In the genomic region with DNA sequence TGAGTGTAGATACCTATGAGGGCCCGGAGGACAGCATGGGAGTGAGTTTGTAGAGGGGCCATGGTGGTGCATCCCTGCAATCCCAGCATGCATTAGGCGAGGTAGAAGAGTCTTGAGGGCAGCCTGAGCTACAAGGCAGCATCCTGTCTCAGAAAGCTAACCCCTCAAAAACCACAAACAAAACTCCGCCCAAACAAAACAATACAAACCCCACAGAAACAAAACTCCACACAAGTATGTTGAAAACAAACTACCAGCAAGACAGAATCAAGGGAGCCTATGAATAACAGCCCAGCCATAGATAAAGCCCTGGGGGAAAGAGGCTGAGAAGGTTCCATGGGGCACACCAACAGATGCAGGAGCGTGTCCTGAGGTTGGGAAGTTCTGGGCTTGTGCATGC, we compare ENCODE assay signal across 9 mouse cellular contexts. TPM values are rescaled to one million over a fixed set of nuclear protein-coding genes. Genes with fewer than 3 reads are reported as not detected.
DNase-seq lines count a peak whose midpoint lies in the region; ATAC-seq and TF ChIP-seq lines count a peak whose summit lies in the region.
"Had no signal": no experiment of that assay in that cellular context is flagged by ENCODE, and none has a peak within 500 bp of the region (broad histone marks: within the 10 kb centered on the region; RNA-seq: fewer than 3 reads in every experiment).

No protein-coding gene starts in this region.

- no peak for ATAC-seq in heart, embryonic 16.5 days (replicated peaks; ENCODE audit: extremely low read depth, insufficient read depth, low FRiP score)
- ATAC-seq in stomach, postnatal 0 days (ENCODE audit: low FRiP score, low TSS enrichment) = no peak

- no peak for TF ChIP-seq EP300 in stomach, postnatal 0 days (optimal IDR thresholded peaks at IDR 0.05)

- no peaks in the 10 kb centered on the region for H3K9me3 ChIP-seq in heart, embryonic 16.5 days (replicated peaks; ENCODE audit: control insufficient read depth, low read length)
- H3K9me3 ChIP-seq in limb, embryonic 10.5 days (replicated peaks) = no peaks in the 10 kb centered on the region
- no peaks in the 10 kb centered on the region for H3K9me3 ChIP-seq in stomach, postnatal 0 days (ENCODE audit: control insufficient read depth, low read length)
- H3K9me3 ChIP-seq: hindbrain, embryonic 15.5 days had no signal

- H3K4me2 ChIP-seq in heart, embryonic 16.5 days (ENCODE audit: low read depth, low read length) = peak overlapping the region; percentile 54
- H3K4me2 ChIP-seq in stomach, postnatal 0 days (replicated peaks; ENCODE audit: low read depth) = peak overlapping the region; percentile 69

- H3K36me3 ChIP-seq in heart, embryonic 16.5 days (ENCODE audit: control insufficient read depth, insufficient read depth) = no peaks in the 10 kb centered on the region
- no peaks in the 10 kb centered on the region for H3K36me3 ChIP-seq in limb, embryonic 10.5 days
- H3K36me3 ChIP-seq in stomach, postnatal 0 days (ENCODE audit: control insufficient read depth, insufficient read depth, low read length) = no peaks in the 10 kb centered on the region
- H3K36me3 ChIP-seq: hindbrain, embryonic 15.5 days had no signal

- no peak for DNase-seq in heart, adult 9 months (ENCODE audit: low spot score in 2 of 2)
- peak; percentile 61 for DNase-seq in thymus, postnatal 0 days (ENCODE audit: low spot score)
- no peak for DNase-seq in thymus, postnatal 4 days
- DNase-seq in limb, embryonic 10.5 days (ENCODE audit: low spot score) = no peak
- DNase-seq in stomach, postnatal 0 days (ENCODE audit: low spot score) = no peak
- DNase-seq in cerebellum, adult 9-10 months = no peak
- DNase-seq in gastrocnemius, adult 18-20 months (ENCODE audit: low spot score) = no peak

- no peaks in the 10 kb centered on the region for H3K27me3 ChIP-seq in heart, embryonic 16.5 days (ENCODE audit: control insufficient read depth, insufficient read depth, low read length)
- H3K27me3 ChIP-seq in limb, embryonic 10.5 days (ENCODE audit: low read depth, poor library complexity, severe bottlenecking) = peaks cover 27% of the 10 kb centered on the region
- H3K27me3 ChIP-seq in stomach, postnatal 0 days (ENCODE audit: control insufficient read depth, insufficient read depth, low read length) = no peaks in the 10 kb centered on the region

- TF ChIP-seq CTCF in stomach, postnatal 0 days (IDR thresholded peaks at IDR 0.05; ENCODE audit: low read depth) = no peak

- no peak overlapping the region for H3K27ac ChIP-seq in heart, embryonic 16.5 days (ENCODE audit: low read length)
- no peak overlapping the region for H3K27ac ChIP-seq in limb, embryonic 10.5 days
- no peak overlapping the region for H3K27ac ChIP-seq in stomach, postnatal 0 days (replicated peaks)
- H3K27ac ChIP-seq: hindbrain, embryonic 15.5 days had no signal

- peaks cover 12% of the 10 kb centered on the region for H3K4me1 ChIP-seq in heart, embryonic 16.5 days (ENCODE audit: control insufficient read depth, insufficient read depth, low read length)
- H3K4me1 ChIP-seq in limb, embryonic 10.5 days = peaks cover 45% of the 10 kb centered on the region
- H3K4me1 ChIP-seq in stomach, postnatal 0 days (replicated peaks; ENCODE audit: control insufficient read depth, insufficient read depth) = peaks cover 7% of the 10 kb centered on the region

- no peak overlapping the region for H3K9ac ChIP-seq in heart, embryonic 16.5 days (ENCODE audit: low read length)
- no peak overlapping the region for H3K9ac ChIP-seq in stomach, postnatal 0 days (ENCODE audit: low read length)
- H3K9ac ChIP-seq: hindbrain, embryonic 15.5 days had no signal

- no peak overlapping the region for H3K4me3 ChIP-seq in heart, embryonic 16.5 days (ENCODE audit: low read length)
- peak overlapping the region; percentile 50; the same call in 1 of the 2 replicates for H3K4me3 ChIP-seq in limb, embryonic 10.5 days
- H3K4me3 ChIP-seq in stomach, postnatal 0 days (ENCODE audit: low read depth, low read length) = no peak overlapping the region

- 77% methylated on average over 4 of the region's 4 CpGs for WGBS in heart, embryonic 16.5 days
- 78% methylated on average over 4 of the region's 4 CpGs for WGBS in limb, embryonic 10.5 days
- WGBS in stomach, postnatal 0 days = 84% methylated on average over 4 of the region's 4 CpGs

RNA-seq across cellular contexts. Expression of gene Vsir, which starts 0.6 kb away (rescaled TPM):
- 3.3 and 4.0 TPM in 2 replicates for polyA plus RNA-seq in heart, embryonic 16.5 days (2015; fragmentation: Nextera tagmentation; extraction: Ambion mirVana)
- polyA plus RNA-seq in thymus, postnatal 0 days (2015; fragmentation: Nextera tagmentation; extraction: Ambion mirVana) = 14.0 and 15.2 TPM in 2 replicates
- 1.1 and 2.0 TPM in 2 replicates for polyA plus RNA-seq in limb, embryonic 10.5 days (2016; fragmentation: Nextera tagmentation; extraction: Ambion mirVana)
- 4.2 and 4.3 TPM in 2 replicates for polyA plus RNA-seq in stomach, postnatal 0 days (2015; fragmentation: Nextera tagmentation; extraction: Ambion mirVana)
- total RNA-seq in gastrocnemius, adult 18-20 months (2021) = 1 to 10 TPM; 3.8 to 4.6 TPM

RNA-seq across cellular contexts. Expression of gene Gm17455, which starts 53.5 kb away (rescaled TPM):
- polyA plus RNA-seq in heart, embryonic 16.5 days (2015; fragmentation: Nextera tagmentation; extraction: Ambion mirVana) = 0.24 and 0.28 TPM in 2 replicates
- 0.31 and 0.52 TPM in 2 replicates for polyA plus RNA-seq in thymus, postnatal 0 days (2015; fragmentation: Nextera tagmentation; extraction: Ambion mirVana)
- polyA plus RNA-seq in limb, embryonic 10.5 days (2016; fragmentation: Nextera tagmentation; extraction: Ambion mirVana) = 0.53 and 0.65 TPM in 2 replicates
- polyA plus RNA-seq in stomach, postnatal 0 days (2015; fragmentation: Nextera tagmentation; extraction: Ambion mirVana) = 0.74 and 1.0 TPM in 2 replicates
- total RNA-seq in gastrocnemius, adult 18-20 months (2021) = not detected
